Mouse (Mus musculus): ENCODE measurements around the gene Tbc1d9b. TPM values are rescaled to one million over a fixed set of nuclear protein-coding genes. Genes with fewer than 3 reads are reported as not detected.

Gene Tbc1d9b
- 71.5 and 76.8 TPM in 2 replicates for polyA plus RNA-seq (2021; fragmentation: Nextera tagmentation)
- long read RNA-seq, experiment 1, full-length matches to known transcripts, result 87 of 186 reads
- long read RNA-seq, experiment 1, partial matches to known transcripts, result 77 of 186 reads
- long read RNA-seq, experiment 1, other reads (novel, unspliced or antisense), result 22 of 186 reads
- long read RNA-seq, experiment 2, full-length matches to known transcripts, result 642 of 895 reads
- long read RNA-seq, experiment 2, partial matches to known transcripts, result 123 of 895 reads
- long read RNA-seq, experiment 2, other reads (novel, unspliced or antisense), result 130 of 895 reads

GRCm38 (mm10) chr11:50130811-50131766 lies at the start of gene Tbc1d9b:
Gene Tbc1d9b (plus strand): TSS chr11:50131396.

GRCm38 (mm10) chr11:50174111-50174729 lies 43.0 kb downstream of the Tbc1d9b start, which contains the start of gene Mrnip:
Gene Mrnip (plus strand): TSS chr11:50174444.

GRCm38 (mm10) chr11:50210505-50211151 lies 79.4 kb downstream of the Tbc1d9b start, which contains the start of the genes Sqstm1 and Mgat4b:
Gene Sqstm1 (minus strand): TSS chr11:50210827.
Gene Mgat4b (plus strand): TSS chr11:50210890.

Other genes with a start within 250 kb of the Tbc1d9b start
- 2.5 and 2.9 TPM in 2 replicates for gene Rasgef1c, start 229.6 kb upstream of the Tbc1d9b start, polyA plus RNA-seq (2021; fragmentation: Nextera tagmentation)
- gene Rnf130, start 106.0 kb upstream of the Tbc1d9b start, polyA plus RNA-seq (2021; fragmentation: Nextera tagmentation), result 21.0 and 22.3 TPM in 2 replicates
- 19.9 and 20.0 TPM in 2 replicates for gene Mrnip, start 43.0 kb downstream of the Tbc1d9b start, polyA plus RNA-seq (2021; fragmentation: Nextera tagmentation)
- gene Sqstm1, start 79.4 kb downstream of the Tbc1d9b start, polyA plus RNA-seq (2021; fragmentation: Nextera tagmentation), result 303 and 334 TPM in 2 replicates
- gene Mgat4b, start 79.5 kb downstream of the Tbc1d9b start, polyA plus RNA-seq (2021; fragmentation: Nextera tagmentation), result 13.5 and 13.6 TPM in 2 replicates
- 15.3 and 43.1 TPM in 2 replicates for gene Ltc4s, start 107.2 kb downstream of the Tbc1d9b start, polyA plus RNA-seq (2021; fragmentation: Nextera tagmentation)
- gene Maml1, start 160.9 kb downstream of the Tbc1d9b start, polyA plus RNA-seq (2021; fragmentation: Nextera tagmentation), result 0.84 and 1.1 TPM in 2 replicates
- 113 and 172 TPM in 2 replicates for gene Canx, start 194.3 kb downstream of the Tbc1d9b start, polyA plus RNA-seq (2021; fragmentation: Nextera tagmentation)
- 0.36 and 0.74 TPM in 2 replicates for gene Cby3, start 223.1 kb downstream of the Tbc1d9b start, polyA plus RNA-seq (2021; fragmentation: Nextera tagmentation)
- 29.3 and 32.9 TPM in 2 replicates for gene Hnrnph1, start 245.6 kb downstream of the Tbc1d9b start, polyA plus RNA-seq (2021; fragmentation: Nextera tagmentation)

All from layer of hippocampus, adult 6 months (tissue).